Mouse (Mus musculus) lung, embryonic 14.5 days (tissue): Measurements from ENCODE around the gene Serpind1. TPM values are rescaled to one million over a fixed set of nuclear protein-coding genes. Genes with fewer than 3 reads are reported as not detected.

Experiments used
- ATAC-seq: fragments of 200-750 bp; cut with Nextera tagmentation; 2 replicates; pipeline ENCODE4 v1.8.0; 2017; ENCODE audit warnings: mild to moderate bottlenecking, moderate TSS enrichment, moderate library complexity; ENCODE audit not compliant: insufficient read depth
- DNase-seq: peaks from one replicate; pipeline ENCODE4 v3.0.0-alpha.2; 2015
- H3K27ac ChIP-seq: fragments of 300-500 bp; sonication (generic); 2 replicates; pipeline ENCODE4 v1.5.1; 2014; ENCODE audit warnings: low read depth, mild to moderate bottlenecking, moderate library complexity
- H3K27me3 ChIP-seq: fragments of 300-500 bp; sonication (generic); 2 replicates; pipeline ENCODE4 v1.6.1; 2014; ENCODE audit warnings: low read length, control low read depth; ENCODE audit not compliant: insufficient read depth
- H3K36me3 ChIP-seq: fragments of 300-500 bp; sonication (generic); 2 replicates; pipeline ENCODE4 v1.6.1; 2014; ENCODE audit warnings: control low read depth; ENCODE audit not compliant: insufficient read depth
- H3K4me1 ChIP-seq: fragments of 300-500 bp; sonication (generic); 2 replicates; pipeline ENCODE4 v1.6.1; 2014; ENCODE audit warnings: antibody characterized with exemption, control low read depth; ENCODE audit not compliant: insufficient read depth
- H3K4me2 ChIP-seq: fragments of 300-500 bp; sonication (generic); 2 replicates; pipeline ENCODE4 v1.6.1; 2014; ENCODE audit warnings: mild to moderate bottlenecking
- H3K4me3 ChIP-seq: fragments of 300-500 bp; sonication (generic); 2 replicates; pipeline ENCODE4 v1.5.1; 2014; ENCODE audit warnings: low read depth, low read length
- H3K9ac ChIP-seq: fragments of 300-500 bp; sonication (generic); 2 replicates; pipeline ENCODE4 v1.6.1; 2014
- H3K9me3 ChIP-seq: fragments of 300-500 bp; sonication (generic); 2 replicates; pipeline ENCODE4 v1.6.1; 2016; ENCODE audit warnings: low read depth, low read length, control low read depth
- CTCF ChIP-seq: IDR thresholded peaks from 2 replicates; pipeline ENCODE4 v1.5.1; 2016; ENCODE audit warnings: antibody characterized with exemption, low read depth
- WGBS: fragments of 180-500 bp; shearing (Covaris S2); extraction: QIAGEN DNeasy Blood & Tissue Kit; methylation state at CpG from one replicate; pipeline ENCODE4 v1.1.7; 2014; 5-methylcytosine and 5-hydroxymethylcytosine counted together
- polyA plus RNA-seq: library from polyadenylated mRNA; unstranded; fragments of >200 nt; fragmentation: Nextera tagmentation; extraction: Ambion mirVana; gene quantifications from 2 replicates; pipeline ENCODE4 v1.2.1, GENCODE M21; 2014

Gene Serpind1
- 0.12 and 0.25 TPM in 2 replicates for polyA plus RNA-seq

- no peak within 1 kb of the TSS for H3K9ac ChIP-seq
- H3K27ac ChIP-seq = no peak within 1 kb of the TSS
- no peak for TF ChIP-seq CTCF
- H3K9me3 ChIP-seq = no peaks in the 10 kb centered on the region
- H3K4me2 ChIP-seq = no peak within 1 kb of the TSS
- no peak for ATAC-seq
- no peak within 1 kb of the TSS for H3K4me3 ChIP-seq
- 32% methylated on average over 2 of the region's 2 CpGs for WGBS
- no peaks in the 10 kb centered on the region for H3K4me1 ChIP-seq
- H3K36me3 ChIP-seq = no peaks in the 10 kb centered on the region
- DNase-seq = peak; percentile 14
- no peaks in the 10 kb centered on the region for H3K27me3 ChIP-seq
Observed at GRCm38 (mm10) chr16:17331116-17331515, at the start of gene Serpind1. Gene Serpind1, plus strand, starts transcription at chr16:17331371.

DNA sequence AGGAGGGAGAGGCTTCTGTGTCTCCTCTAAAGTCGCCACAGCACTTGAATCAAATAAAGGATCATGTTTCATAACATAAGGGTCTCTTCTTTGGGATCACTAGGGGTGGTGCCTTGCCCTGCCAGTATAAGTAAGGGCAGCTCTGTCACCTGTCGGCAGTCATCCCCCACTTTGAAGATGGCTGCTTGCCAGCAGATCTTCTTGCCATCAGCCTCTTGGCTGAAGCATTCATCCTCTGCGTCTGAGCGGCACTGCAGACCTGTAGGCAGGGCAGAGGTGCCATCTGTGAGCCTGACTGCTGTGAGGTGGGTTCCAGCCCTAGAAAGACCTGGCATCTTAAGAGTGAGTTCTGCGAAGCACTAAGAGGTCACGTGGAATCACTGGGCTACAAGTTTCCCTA, 48.0 kb upstream of the Serpind1 start:
- H3K27me3 ChIP-seq = peaks cover 7% of the 10 kb centered on the region
- H3K27ac ChIP-seq = no peak overlapping the region
- no peak overlapping the region for H3K9ac ChIP-seq
- no peak overlapping the region for H3K4me2 ChIP-seq
- DNase-seq (no peak), ATAC-seq (no peak)
- no peaks in the 10 kb centered on the region for H3K4me1 ChIP-seq
- peaks cover 49% of the 10 kb centered on the region; the same call in 1 of the 2 replicates for H3K36me3 ChIP-seq
- H3K9me3 ChIP-seq = no peaks in the 10 kb centered on the region
- WGBS = 61% methylated on average over 6 of the region's 6 CpGs
- H3K4me3 ChIP-seq = no peak overlapping the region
- TF ChIP-seq CTCF = no peak

DNA sequence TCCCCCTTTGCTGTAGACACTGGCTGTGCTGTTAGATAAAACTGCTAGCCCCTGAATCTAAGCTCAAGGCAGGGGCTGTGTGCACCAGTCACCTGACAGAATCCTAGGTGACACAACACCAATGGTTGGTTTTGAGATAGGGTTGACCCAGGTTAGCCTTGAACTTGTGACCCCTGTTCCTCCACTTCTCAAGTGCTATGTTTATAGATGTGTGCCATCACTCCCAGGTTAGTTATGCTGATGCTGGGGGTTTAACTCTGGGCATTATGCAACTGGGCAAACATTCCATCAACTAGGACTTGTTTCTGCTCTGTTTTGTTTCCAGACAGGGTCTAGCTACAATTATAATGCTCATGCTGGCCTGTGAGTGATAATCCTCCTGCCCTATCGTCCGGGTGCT, 44.1 kb upstream of the Serpind1 start:
- no peak for DNase-seq
- no peaks in the 10 kb centered on the region for H3K27me3 ChIP-seq
- WGBS = 90% methylated on average over 2 of the region's 2 CpGs
- no peak overlapping the region for H3K4me2 ChIP-seq
- H3K36me3 ChIP-seq = peaks cover 57% of the 10 kb centered on the region; the same call in 1 of the 2 replicates
- no peak overlapping the region for H3K4me3 ChIP-seq
- no peaks in the 10 kb centered on the region for H3K4me1 ChIP-seq
- H3K9ac ChIP-seq = no peak overlapping the region
- TF ChIP-seq CTCF = no peak
- no peak for ATAC-seq
- H3K27ac ChIP-seq = no peak overlapping the region
- no peaks in the 10 kb centered on the region for H3K9me3 ChIP-seq

GRCm38 (mm10) chr16:17291016-17291415, 40.2 kb upstream of the Serpind1 start:
- H3K9ac ChIP-seq = no peak overlapping the region
- ATAC-seq (no peak), DNase-seq (no peak)
- H3K27ac ChIP-seq = no peak overlapping the region
- 80% methylated on average over 2 of the region's 2 CpGs for WGBS
- H3K27me3 ChIP-seq = no peaks in the 10 kb centered on the region
- no peaks in the 10 kb centered on the region for H3K9me3 ChIP-seq
- no peak overlapping the region for H3K4me3 ChIP-seq
- H3K4me1 ChIP-seq = no peaks in the 10 kb centered on the region
- H3K4me2 ChIP-seq = no peak overlapping the region
- H3K36me3 ChIP-seq = peaks cover 50% of the 10 kb centered on the region; the same call in 1 of the 2 replicates
- no peak for TF ChIP-seq CTCF

DNA sequence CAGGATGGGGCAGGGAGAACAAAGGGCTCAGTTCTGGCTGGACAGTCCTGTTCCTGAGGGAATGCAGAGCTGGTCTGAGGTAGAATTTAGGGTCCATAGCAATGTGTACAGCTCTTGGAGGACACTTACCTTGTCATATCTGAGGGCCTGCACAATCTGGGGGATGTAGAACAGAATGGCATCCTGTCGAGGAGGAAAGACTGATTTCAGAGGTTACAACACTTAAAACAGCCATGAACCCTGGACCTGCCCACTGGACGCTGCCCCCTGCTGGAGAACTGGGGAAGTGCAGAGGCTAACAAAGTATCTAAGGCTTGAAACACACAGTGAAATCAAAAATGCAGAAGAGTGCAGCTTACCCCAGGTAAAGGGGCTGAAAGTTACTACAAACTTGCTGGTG, 38.4 kb upstream of the Serpind1 start:
- H3K27ac ChIP-seq = no peak overlapping the region
- peak; percentile 97 for TF ChIP-seq CTCF
- DNase-seq (peak; percentile 85), ATAC-seq (peak; percentile 35; the same call in 1 of the 2 replicates)
- H3K9ac ChIP-seq = no peak overlapping the region
- H3K4me1 ChIP-seq = no peaks in the 10 kb centered on the region
- peaks cover 58% of the 10 kb centered on the region for H3K36me3 ChIP-seq
- no peaks in the 10 kb centered on the region for H3K9me3 ChIP-seq
- no peak overlapping the region for H3K4me3 ChIP-seq
- no peak overlapping the region for H3K4me2 ChIP-seq
- no peaks in the 10 kb centered on the region for H3K27me3 ChIP-seq
- 1% methylated on average over 2 of the region's 2 CpGs for WGBS

GRCm38 (mm10) chr16:17300818-17301217, 30.4 kb upstream of the Serpind1 start:
- Histone ChIP-seq H3K27me3 (no peaks in the 10 kb centered on the region), H3K9ac (no peak overlapping the region), H3K4me1 (no peaks in the 10 kb centered on the region), H3K9me3 (no peaks in the 10 kb centered on the region), H3K27ac (no peak overlapping the region), H3K4me2 (no peak overlapping the region), H3K36me3 (peaks cover 64% of the 10 kb centered on the region), H3K4me3 (no peak overlapping the region)
- WGBS = 89% methylated on average over 3 of the region's 3 CpGs
- TF ChIP-seq CTCF = no peak
- no peak for DNase-seq
- no peak for ATAC-seq

DNA sequence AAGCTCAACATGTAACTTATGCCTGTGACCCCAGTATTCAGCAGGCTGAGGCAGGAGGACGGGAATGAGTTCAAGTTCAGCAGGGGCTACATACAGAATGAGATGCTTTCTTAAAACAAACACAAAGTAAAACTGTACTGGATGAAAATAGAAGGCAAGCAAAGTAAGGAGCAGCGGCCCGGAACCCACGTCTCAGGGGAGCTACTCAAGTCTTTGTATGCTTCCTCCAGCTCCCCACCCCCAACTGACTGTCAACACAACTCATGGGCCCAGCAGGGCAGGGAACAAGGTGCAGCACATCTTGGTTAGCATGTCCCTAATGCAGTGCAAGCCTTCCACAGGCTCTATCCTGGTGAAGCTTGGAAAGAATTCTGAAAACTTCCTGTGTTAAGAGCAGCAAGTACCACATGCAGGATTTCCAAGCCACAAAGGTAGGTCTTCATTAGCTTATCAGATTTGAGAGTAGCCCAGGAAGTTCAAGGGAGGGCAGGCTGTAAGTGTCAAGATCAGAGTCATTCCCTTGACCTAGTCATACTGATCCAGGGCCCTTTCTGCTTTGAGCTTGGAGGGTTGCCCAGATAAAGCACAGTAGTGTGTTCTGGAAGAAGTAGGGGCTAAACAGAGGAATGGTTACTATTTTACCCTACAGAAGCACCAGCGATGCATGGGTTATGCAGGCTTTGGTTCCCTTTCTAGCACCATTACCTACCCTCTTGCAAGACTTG, 27.5 kb upstream of the Serpind1 start:
- Histone ChIP-seq H3K9ac (no peak overlapping the region), H3K4me1 (no peaks in the 10 kb centered on the region), H3K36me3 (peaks cover 64% of the 10 kb centered on the region), H3K27me3 (no peaks in the 10 kb centered on the region), H3K27ac (no peak overlapping the region), H3K9me3 (no peaks in the 10 kb centered on the region), H3K4me2 (no peak overlapping the region), H3K4me3 (no peak overlapping the region)
- 84% methylated on average over 5 of the region's 5 CpGs for WGBS
- no peak for TF ChIP-seq CTCF
- no peak for ATAC-seq
- no peak for DNase-seq
